Mouse (Mus musculus): ENCODE measurements around the gene Rab8b. TPM values are rescaled to one million over a fixed set of nuclear protein-coding genes. Genes with fewer than 3 reads are reported as not detected.
A peak's percentile ranks its signal among the peaks of the same experiment; 100 is the strongest.

Gene Rab8b
- total RNA-seq (2021): 10 to 100 TPM; 27.1 to 31.3 TPM
- long read RNA-seq, full-length matches to known transcripts: 3 of 7 reads
- long read RNA-seq, partial matches to known transcripts: 0 of 7 reads
- long read RNA-seq, other reads (novel, unspliced or antisense): 4 of 7 reads

DNA sequence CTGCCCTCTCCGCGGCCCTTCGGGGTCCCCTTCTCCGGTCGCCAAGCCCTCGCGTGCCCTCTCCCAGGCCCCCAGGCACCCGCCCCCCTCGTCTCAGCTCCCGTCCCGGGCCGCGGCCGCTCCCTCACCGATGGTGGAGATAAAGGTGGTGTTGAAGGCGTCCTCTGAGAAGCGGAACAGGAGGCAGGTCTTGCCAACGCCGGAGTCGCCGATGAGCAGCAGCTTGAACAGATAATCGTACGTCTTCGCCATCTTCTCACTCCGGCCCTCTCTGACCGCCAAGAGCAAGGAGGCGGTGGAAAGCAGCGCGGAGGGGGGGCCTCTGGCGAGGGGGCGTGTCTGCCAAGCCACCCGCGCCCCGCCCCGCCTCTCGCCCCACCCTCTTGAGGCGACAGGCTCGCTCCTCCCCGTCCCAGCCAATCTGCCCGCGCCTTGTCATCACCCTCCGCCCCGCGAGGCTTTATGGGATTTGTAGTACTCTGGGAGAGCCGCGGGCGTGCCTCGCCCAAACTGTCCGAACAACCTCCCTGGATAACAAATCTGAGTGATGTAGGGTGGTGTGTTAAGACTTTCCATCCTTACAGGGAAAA lies at the start of gene Rab8b:
Gene Rab8b, minus strand, starts transcription at position 306 of the 590 bp plus-strand sequence.
- peak; percentile 94 to 96 for DNase-seq (ENCODE audit: low spot score in 2 of 2)

DNA sequence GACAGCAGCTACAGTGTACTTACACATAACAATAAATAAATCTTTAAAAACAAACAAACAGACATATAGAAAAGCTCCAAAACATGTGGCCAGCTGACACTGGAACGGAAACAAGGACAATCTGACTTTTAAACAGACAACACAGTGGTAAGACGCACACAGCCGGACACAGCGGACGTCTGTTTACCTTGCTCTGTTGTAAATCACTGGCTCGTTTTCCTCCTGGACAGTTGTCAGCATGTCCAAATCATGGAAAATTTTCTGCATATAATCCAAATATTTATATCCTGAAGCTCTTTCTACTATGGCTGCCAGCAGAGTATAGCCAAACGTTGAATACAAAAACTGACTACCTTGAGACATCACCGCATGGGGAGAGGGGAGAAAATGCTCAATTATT lies 48.0 kb upstream of the Rab8b start:
- no peak for DNase-seq (ENCODE audit: low spot score in 2 of 2)

DNA sequence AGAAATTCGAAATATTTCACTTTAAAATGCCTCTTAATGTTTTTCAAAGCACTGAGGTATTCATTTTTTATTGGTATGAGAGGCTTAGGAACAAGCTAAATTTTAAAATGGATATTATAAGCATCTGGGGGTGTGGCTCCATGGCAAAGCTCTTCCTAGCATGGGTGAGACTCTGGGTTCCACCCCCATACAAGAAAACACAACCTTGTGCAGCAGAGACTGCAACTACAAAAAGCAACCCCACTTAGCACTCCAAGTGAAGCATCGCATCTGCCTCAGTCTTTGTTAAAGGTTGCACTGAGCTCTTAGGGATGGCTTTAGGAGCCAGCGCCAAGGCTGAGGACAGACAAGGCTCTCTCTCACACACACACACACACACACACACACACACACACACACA lies 42.0 kb upstream of the Rab8b start:
- DNase-seq (ENCODE audit: low spot score in 2 of 2): no peak

DNA sequence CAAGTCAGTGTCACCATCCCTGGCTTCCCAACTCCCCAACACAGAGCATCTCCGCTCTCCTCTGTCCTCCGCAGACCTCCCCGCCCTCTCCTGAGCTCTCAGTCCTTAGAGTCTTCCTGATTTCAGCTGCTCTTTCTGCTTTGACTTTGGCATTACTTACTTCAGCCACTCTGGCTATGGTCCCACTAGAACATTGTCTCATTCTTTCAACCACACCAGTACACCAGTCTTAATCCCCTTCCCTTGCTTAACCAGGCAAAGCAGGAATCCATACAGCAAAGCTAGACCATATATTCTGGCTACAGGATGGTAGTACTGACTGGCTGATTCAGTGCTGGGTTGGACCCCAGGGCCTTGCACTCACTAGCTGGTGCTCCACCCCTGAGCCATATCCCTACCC lies 38.0 kb upstream of the Rab8b start:
- DNase-seq (ENCODE audit: low spot score in 2 of 2): no peak

DNA sequence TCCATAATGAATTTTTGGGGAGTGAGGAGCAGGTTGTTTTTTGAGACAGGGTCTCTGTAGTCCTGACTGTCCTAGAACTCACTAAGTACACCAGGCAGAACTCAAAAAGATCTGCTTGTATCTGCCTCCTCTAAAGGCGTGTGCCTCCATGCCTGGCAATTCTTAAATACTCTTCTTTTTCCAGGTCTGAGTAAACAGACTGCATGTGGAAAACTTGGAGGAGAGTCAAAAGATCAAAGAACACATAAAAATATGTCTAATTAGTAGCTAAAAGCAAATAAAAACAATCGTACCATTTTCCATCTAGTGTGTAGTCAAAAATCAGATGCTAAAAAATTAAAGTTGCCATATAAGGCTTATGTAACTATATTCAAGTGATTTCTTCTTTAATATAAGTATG lies 33.4 kb upstream of the Rab8b start:
- DNase-seq (ENCODE audit: low spot score in 2 of 2): no peak

DNA sequence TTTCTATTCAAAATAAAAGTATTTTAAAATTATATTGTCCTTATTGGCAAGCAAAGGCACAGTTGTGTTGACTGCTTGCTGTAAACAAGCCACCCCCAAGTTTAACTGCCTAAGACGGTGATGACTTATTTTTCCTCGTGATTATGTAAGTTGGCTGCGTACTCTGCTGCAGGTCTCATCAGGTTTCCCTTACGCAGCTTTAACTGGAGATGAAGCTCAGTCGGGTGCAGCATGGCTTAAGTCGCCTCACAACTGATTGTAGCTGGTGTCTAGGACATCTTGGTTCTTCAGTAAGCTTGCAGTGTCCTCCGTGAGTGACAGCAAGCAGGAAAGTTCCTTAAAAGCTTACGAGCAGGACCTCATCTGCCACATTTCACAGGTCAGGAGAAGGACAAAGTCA lies 32.8 kb upstream of the Rab8b start:
- DNase-seq (ENCODE audit: low spot score in 2 of 2): no peak

DNA sequence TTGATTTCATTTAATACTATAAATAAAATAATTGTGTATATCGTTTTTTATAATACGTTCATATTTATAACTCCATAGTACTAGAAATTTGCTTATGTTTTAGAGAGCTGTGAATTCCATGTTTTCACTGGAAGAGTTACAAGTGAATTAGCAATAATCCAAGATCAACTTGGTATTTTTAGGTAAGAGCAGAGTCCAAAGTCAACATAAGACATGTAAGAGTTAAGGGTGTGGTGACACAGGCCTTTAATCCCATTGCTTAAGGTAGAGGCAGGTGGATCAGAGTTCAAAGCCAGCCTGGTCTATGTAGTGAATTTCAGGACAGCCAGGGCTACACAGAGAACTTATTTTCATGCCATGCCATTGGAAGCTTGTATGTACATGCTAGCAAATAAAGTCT lies 29.0 kb upstream of the Rab8b start:
- DNase-seq (ENCODE audit: low spot score in 2 of 2): no peak

DNA sequence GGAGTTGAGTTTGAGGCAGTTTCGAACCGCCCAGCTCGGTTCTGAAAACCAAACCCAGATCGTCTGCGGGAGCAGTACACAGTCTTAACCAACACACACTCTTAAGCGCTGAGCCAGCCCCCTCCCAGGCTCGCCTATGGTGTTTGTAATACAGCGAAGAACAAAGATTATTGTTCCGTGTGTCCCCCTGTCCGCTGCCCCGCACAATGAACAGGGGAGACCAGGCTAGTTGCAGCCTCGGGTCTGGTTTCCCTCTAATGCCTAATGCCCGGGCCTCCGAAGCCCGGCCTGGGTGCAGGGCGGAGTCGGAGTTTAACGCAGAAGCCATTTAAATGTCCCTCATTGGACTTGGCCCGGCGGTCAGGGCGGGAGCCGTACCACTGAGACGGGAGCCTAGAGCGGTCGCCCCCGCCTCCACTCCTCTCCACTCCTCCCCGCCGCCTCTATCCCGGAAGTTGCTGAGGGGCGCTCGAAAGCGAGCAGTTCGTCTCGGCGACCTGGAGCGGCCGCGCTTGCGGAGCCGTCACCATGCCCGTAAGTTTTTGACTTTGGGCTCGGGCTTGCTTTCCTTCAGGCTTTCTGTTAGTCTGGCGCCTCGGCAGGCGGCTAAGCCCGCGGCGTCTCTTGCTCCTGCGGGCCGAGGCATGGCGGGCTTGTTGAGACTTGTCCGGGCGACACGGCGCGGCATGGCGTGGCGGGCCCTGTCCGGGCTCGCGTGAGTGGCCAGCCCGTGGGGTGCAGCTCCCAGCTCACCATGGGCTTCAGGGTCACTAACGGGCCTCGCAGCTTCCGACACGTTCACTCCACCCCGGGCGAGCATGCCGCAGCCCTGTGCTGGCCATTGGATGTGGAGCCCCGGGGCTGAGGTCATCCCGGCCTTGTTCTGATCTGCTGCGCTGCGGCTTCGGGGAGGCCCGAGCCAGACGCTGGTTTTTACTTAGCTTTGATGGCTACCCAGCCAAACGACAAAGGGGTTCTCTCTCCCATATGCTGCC lies 26.5 kb upstream of the Rab8b start, which contains the start of gene Rps27l:
Gene Rps27l, plus strand, starts transcription at position 440 of the 995 bp plus-strand sequence.
- DNase-seq (ENCODE audit: low spot score in 2 of 2): peak; percentile 90 to 94

DNA sequence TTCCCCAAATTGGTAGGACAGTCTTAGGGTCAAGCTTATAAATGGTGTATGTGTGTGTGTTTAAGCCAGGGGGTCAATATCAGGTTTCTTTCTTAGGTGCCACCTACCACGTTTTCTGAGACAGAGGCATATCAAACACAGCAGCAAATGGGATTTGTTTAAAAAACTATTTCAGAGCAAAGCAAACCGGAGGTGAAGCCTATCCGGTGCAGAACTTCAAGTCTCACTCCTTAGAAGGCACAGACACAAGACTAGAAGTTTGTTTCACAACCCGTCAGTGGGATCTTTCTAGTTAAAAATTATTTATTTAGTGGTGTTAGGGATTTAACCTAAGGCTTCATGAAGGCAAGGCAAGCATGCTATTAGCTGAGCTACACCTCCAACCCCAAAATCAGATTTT lies 25.7 kb upstream of the Rab8b start:
- no peak for DNase-seq (ENCODE audit: low spot score in 2 of 2)

DNA sequence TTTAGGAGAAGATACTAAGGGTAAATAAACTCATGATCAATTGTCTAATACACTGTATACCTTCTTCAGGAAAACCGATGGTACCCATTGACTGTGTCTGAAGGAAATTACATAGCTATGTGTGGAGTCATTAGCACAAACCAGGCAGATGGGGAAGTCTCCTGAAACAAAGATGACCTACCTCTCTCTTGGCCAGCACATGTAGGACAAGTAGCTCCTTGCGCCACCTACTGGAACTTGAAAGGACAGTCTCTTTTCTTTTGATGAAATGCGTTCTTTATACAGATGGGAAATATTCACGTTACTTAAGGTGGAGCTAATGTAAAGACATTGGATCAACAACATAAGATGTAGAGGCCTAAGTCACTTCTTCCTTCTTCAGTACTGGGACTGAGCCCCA lies 19.3 kb upstream of the Rab8b start:
- DNase-seq (ENCODE audit: low spot score in 2 of 2): peak in 1 of 2 experiments; percentile 29

DNA sequence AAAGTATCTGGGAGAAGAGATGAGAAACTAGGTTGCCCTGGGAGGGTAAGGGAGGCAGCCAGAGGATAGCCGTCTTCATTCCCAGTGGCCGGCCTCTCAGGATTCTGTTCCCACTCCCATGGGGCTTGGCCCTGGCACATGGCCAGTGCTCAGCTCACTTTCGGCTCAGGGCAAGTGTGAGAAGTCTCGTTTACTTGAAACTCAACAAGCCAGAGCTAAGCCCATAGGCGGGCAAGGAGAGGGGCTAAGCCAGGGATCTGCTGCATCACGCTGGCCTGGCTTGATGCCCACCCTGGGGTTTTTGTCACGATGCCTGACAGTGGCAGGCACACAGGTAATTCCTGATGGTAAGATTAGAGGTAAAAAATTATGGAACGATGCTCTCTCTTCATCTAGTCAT lies 18.0 kb upstream of the Rab8b start:
- DNase-seq (ENCODE audit: low spot score in 2 of 2): peak in 1 of 2 experiments; percentile 33

DNA sequence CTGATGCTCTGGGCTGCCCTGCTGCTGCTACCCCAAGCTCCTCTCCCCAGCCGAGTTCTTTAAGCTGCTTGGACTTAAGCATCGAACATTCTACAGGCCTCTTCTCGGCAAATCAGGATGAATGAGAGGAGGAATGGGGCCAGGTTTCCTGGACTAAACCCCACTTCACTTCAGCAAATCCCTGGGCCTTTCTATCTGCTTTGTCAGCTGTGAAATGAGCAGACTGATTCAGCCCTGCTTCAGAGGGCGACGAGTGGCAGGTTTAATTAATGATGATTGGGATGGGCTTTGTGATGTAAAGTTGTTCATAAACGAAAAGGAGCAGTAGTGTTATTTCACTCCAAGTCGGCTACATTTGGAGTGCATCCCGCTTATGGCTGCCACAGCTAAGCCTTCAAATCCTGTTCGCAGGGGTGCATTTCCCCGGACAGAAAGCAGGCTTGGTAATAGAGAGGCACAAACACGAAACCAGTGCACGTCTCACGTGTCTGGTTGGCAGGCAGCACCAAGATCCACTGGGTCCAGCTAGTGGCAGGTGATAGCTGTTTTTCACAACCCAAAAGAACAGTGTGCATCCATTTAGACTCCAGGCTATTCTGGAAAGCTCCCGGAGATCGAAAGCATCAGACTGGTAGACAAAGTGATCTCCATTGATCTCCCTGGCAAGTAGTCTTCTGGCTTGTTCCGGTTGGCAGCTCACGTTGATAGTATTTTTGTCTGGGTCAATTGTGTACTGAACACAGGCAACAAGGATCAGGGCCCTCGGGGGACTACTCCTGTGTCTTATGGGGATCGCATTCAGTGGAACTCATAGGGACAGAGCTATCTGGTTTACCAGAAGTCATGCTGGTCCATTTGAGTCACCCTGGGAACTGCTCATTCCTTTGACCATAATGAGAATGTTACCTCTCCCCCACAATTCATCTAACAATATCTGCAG lies 14.7 kb upstream of the Rab8b start:
- peak in 1 of 2 experiments; percentile 35 for DNase-seq (ENCODE audit: low spot score in 2 of 2)

DNA sequence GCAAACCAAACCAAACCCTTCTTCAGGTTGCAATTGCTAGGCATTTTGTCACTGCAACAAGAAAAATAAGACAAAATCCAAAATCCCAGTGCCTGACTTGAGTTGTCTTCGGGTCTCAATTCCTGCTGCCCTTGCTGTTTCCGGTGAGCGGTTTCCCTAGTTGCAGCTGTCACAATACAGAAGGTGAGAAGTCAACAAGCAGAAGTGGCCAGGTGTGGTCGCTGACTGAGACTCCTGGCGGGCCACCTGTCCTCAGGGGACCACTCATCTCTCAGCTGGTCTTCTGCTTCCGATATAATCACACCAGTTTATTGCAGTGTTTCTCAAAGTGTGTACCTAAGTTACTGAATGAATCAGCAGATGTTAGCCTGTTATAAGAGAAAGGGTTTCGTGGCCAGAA lies 10.9 kb upstream of the Rab8b start:
- no peak for DNase-seq (ENCODE audit: low spot score in 2 of 2)

DNA sequence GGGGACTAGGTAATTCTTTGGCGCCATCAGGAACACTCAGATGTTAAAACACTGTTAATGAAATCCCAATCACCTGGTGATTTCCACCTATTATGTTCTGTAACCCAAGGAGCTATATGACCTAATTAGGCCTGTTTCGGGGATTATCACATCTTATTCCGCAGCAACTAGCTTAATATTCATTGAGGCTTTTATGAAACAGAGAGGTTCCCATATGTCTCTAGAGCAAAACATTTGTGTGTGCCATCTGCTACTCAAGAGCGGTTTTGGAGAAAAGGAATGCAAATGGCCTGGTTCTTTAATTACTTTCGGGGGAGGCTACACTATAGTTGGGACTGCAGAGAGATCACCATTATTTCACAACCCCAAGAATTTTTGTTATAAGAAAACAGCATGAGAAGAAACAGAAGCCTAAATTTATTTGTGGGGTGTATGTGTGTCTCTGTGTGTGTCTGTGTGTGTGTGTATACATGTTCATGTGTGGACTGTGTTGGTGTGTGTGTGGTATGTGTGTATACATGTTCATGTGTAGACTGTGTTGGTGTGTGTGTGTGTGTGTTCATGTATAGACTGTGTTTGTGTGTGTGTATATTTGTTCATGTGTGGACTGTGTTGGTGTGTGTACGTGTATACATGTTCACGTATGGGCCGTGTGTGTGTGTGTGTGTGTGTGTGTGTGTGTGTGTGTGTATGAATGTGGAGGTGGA lies 8.4 kb upstream of the Rab8b start:
- no peak for DNase-seq (ENCODE audit: low spot score in 2 of 2)

DNA sequence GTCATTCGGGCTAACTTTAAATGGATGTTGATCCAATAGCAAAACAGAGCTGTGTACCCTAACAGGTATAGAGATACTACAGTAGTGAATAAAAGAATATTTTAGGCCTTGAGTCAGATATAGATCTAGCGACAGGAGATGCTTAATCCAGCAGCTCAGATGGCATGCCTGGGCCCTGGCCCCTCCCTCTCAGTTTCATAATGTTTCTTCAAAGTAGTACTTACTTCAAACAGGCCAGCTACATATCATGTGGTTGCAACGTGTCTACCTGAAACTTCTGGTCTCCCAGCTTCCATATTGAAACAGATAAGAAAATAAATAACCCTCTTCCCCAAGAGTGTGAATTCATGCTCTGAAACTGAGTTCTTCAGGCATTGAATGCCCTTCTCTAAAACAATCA lies 6.4 kb upstream of the Rab8b start:
- DNase-seq (ENCODE audit: low spot score in 2 of 2): no peak

DNA sequence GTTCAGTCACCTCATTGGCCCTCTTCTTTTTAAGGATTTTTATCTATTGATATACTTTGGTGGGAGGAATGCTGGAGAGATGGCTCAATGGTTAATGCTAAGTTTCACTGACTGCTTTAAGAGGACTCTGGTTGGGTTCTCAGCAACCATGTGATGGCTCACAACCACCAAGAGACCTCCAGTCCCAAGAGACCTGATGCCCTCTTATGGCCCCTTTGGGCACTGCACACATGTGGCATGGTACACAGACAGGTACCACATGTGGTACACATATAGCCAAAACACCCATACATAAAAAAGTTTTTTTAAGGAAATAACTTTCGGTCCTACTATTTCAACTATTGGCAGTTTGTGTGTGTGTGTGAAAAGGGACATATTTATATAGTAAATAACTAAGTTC lies 2.6 kb upstream of the Rab8b start:
- DNase-seq (ENCODE audit: low spot score in 2 of 2): no peak

DNA sequence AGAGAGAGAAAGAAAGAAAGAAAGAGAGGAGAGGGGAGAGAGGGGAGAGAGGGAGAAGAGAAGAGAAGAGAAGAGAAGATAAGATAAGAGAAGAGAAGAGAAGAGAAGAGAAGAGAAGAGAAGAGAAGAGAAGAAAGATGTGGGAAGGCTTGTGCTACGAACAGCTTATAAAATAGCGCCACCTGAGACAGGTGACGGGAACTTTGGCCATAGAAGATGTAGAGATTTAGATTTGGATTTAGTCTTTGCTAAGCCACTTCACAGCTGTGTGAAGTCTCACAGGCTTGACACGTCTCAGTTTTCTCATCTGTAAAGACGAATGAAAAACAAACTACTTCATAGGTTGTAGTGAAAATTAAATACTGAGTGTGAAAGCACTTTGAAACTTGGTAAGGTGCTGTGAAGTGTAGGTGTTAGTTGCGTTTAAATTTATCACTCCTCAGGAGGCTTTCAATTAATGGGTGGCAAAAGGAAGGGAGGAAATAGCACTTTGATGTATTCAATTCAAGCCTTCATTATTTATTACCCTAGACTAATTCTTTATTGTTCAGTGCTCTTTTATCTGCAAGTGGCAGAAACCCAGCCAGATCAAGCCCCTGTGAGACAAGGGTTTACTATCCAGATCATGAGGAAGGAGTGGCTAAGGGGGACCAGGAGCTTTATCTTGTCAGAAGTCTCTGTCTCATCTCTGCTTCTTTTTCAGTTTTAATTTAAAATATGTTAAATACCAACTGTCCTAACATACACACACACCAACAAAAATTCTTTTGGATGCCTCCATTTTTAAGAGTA lies 1.2 kb upstream of the Rab8b start:
- DNase-seq (ENCODE audit: low spot score in 2 of 2): no peak

DNA sequence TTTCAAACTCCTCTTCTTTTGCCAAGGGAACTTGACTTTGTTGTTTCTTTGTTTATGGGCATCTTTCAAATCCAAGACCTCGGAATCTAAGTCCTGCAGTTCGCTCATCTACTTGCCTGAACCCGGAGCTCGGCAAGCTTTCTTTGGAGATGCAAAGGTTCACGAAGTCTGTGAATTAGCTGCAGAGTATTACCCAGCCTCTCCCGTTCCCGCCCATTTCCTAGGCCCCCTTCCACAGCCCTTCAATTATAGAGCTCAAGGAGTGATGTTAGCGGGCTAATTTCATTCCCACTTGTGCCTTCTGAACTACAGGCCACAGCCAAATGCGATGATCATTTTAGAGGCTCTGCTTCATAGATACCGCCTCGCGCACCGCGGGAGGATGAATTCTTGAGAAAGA lies 494 bp upstream of the Rab8b start:
- DNase-seq (ENCODE audit: low spot score in 2 of 2): no peak

DNA sequence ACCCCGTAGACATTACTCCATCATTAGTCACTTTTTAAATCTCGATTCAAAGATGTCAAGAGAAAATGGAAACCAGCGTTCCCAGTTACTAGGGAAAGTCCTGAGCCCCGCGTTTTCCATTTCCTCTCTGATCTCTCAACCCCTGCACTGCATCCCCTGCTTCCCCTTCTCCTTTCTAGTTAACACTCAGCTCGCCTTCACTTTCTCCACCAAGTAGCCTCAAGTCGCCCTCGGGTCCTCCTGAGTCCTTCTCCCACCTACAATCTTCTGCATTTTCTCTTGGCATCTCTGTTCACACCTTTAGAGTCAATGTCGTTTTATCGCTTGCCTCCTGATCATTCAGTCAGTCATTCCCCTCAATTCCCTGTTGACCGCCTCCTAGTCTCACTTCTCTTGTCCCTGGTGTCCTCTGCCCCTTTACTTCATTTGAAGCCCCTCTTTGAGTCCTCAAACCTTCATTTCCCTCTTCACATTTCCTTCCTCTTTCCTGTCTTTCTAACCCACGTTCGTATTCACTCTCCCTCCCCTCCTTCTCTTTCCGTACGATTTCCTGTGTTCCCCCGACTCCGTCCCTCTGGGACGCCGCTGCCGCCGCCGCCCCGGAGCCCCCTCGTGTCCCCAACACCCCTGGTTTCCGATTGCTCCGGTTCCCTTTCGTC lies 686 bp downstream of the Rab8b start:
- DNase-seq (ENCODE audit: low spot score in 2 of 2): no peak
